Mouse (Mus musculus) heart, adult 18-20 months (tissue): Measurements from ENCODE around the gene Arfgap3. TPM values are rescaled to one million over a fixed set of nuclear protein-coding genes. Genes with fewer than 3 reads are reported as not detected.
A peak's percentile ranks its signal among the peaks of the same experiment; 100 is the strongest.
"Not testable (repeated sequence)": the region's sequence is repeated elsewhere in the genome, so short reads cannot be mapped to it uniquely, and the experiment has no call there.

Experiments
- DNase-seq, 2 experiments: peaks; one replicate each; pipeline ENCODE4 v3.0.0; 2021 to 2022; ENCODE audit warnings: mixed read lengths in 1 of 2
- long read RNA-seq, 2 experiments: library from polyadenylated mRNA; stranded (forward); transcript quantifications; one replicate each; pipeline ENCODE4 v2.0.0; 2021
- total RNA-seq, 2 experiments: library from RNA; stranded (reverse); gene quantifications; 2 replicates each; pipeline ENCODE4 v1.2.3; 2021

Arfgap3 gene
- 10 to 100 TPM in 1 of 2 experiments, 1 to 10 TPM in 1; 10.0 to 12.1 TPM for total RNA-seq
- long read RNA-seq, experiment 1, transcript Arfgap3-201 (16 exons, 2,619 nt), result major isoform, 5 of 18 reads
- long read RNA-seq, experiment 1, partial matches to known transcripts, result 2 of 18 reads
- long read RNA-seq, experiment 1, other reads (novel, unspliced or antisense), result 11 of 18 reads
- long read RNA-seq, experiment 2, partial matches to known transcripts, result 0 of 5 reads
- long read RNA-seq, experiment 2, other reads (novel, unspliced or antisense), result 3 of 5 reads

GRCm38 (mm10) chr15:83349954-83350711, at the start of gene Arfgap3:
Gene Arfgap3, minus strand, starts transcription at chr15:83350247.
- DNase-seq, result peak; percentile 94 to 96

GRCm38 (mm10) chr15:83392722-83393121, 42.7 kb upstream of the Arfgap3 start:
- no peak for DNase-seq

- no peak for DNase-seq
Observed at GRCm38 (mm10) chr15:83387911-83388310, 37.9 kb upstream of the Arfgap3 start.

- DNase-seq, result peak; percentile 35 to 53
Observed at GRCm38 (mm10) chr15:83383633-83384032, 33.6 kb upstream of the Arfgap3 start.

- peak; percentile 44 to 61 for DNase-seq
Observed at GRCm38 (mm10) chr15:83383136-83383535, 33.1 kb upstream of the Arfgap3 start.

- no peak for DNase-seq
Observed at GRCm38 (mm10) chr15:83382467-83382866, 32.4 kb upstream of the Arfgap3 start.

- DNase-seq, result no peak
Observed at GRCm38 (mm10) chr15:83377153-83377552, 27.1 kb upstream of the Arfgap3 start.

GRCm38 (mm10) chr15:83375136-83375535, 25.1 kb upstream of the Arfgap3 start:
- DNase-seq, result peak; percentile 74 to 88

GRCm38 (mm10) chr15:83374076-83374475, 24.0 kb upstream of the Arfgap3 start:
- no peak for DNase-seq

- not testable (repeated sequence) for DNase-seq
Observed at GRCm38 (mm10) chr15:83368702-83369101, 18.7 kb upstream of the Arfgap3 start.

- DNase-seq, result no peak
Observed at GRCm38 (mm10) chr15:83368261-83368660, 18.2 kb upstream of the Arfgap3 start.

- peak; percentile 72 to 81 for DNase-seq
Observed at GRCm38 (mm10) chr15:83366933-83367552, 17.0 kb upstream of the Arfgap3 start.

GRCm38 (mm10) chr15:83365697-83366096, 15.7 kb upstream of the Arfgap3 start:
- DNase-seq, result no peak

- DNase-seq, result no peak
Observed at GRCm38 (mm10) chr15:83364194-83364593, 14.1 kb upstream of the Arfgap3 start.

- DNase-seq, result not testable (repeated sequence)
Observed at GRCm38 (mm10) chr15:83362813-83363212, 12.8 kb upstream of the Arfgap3 start.

GRCm38 (mm10) chr15:83360899-83361298, 10.9 kb upstream of the Arfgap3 start:
- not testable (repeated sequence) for DNase-seq

- no peak for DNase-seq
Observed at GRCm38 (mm10) chr15:83360140-83360539, 10.1 kb upstream of the Arfgap3 start.

- DNase-seq, result no peak
Observed at GRCm38 (mm10) chr15:83358476-83358875, 8.4 kb upstream of the Arfgap3 start.

- DNase-seq, result no peak
Observed at GRCm38 (mm10) chr15:83351546-83351945, 1.5 kb upstream of the Arfgap3 start.

- DNase-seq, result no peak
Observed at GRCm38 (mm10) chr15:83350859-83351258, 812 bp upstream of the Arfgap3 start.

- no peak for DNase-seq
Observed at GRCm38 (mm10) chr15:83349225-83349953, 658 bp downstream of the Arfgap3 start.

GRCm38 (mm10) chr15:83348747-83349146, 1.3 kb downstream of the Arfgap3 start:
- no peak for DNase-seq
